Mouse (Mus musculus) ES-Bruce4 (cell line): Measurements from ENCODE around the gene Atxn1. TPM values are rescaled to one million over a fixed set of nuclear protein-coding genes. Genes with fewer than 3 reads are reported as not detected.

Experiments
- H3K27ac ChIP-seq: 2 replicates; pipeline ENCODE4 v1.5.1; 2012; ENCODE audit warnings: low read length, inconsistent platforms; ENCODE audit not compliant: insufficient read depth
- H3K27me3 ChIP-seq: 2 replicates; pipeline ENCODE4 v1.6.1; 2012; ENCODE audit warnings: mild to moderate bottlenecking, low read length, inconsistent platforms; ENCODE audit not compliant: control insufficient read depth, poor library complexity, insufficient read depth, severe bottlenecking
- H3K36me3 ChIP-seq: 2 replicates; pipeline ENCODE4 v1.6.1; 2012; ENCODE audit warnings: inconsistent platforms, mild to moderate bottlenecking, low read length, moderate library complexity; ENCODE audit not compliant: control insufficient read depth, poor library complexity, insufficient read depth, severe bottlenecking
- H3K4me1 ChIP-seq: one replicate; pipeline ENCODE4 v1.8.1; 2011; ENCODE audit warnings: low read length; ENCODE audit not compliant: control insufficient read depth, insufficient read depth
- H3K4me3 ChIP-seq: 2 replicates; pipeline ENCODE4 v1.5.1; 2011; ENCODE audit warnings: low read depth, mild to moderate bottlenecking, low read length
- H3K9ac ChIP-seq: 2 replicates; pipeline ENCODE4 v1.6.1; 2012; ENCODE audit warnings: low read depth, mild to moderate bottlenecking, inconsistent platforms; ENCODE audit not compliant: poor library complexity, severe bottlenecking
- H3K9me3 ChIP-seq: replicated peaks from 2 replicates; pipeline ENCODE4 v1.6.1; 2012; ENCODE audit warnings: mild to moderate bottlenecking, low read length, inconsistent platforms; ENCODE audit not compliant: control insufficient read depth, poor library complexity, insufficient read depth, severe bottlenecking
- CTCF ChIP-seq: IDR thresholded peaks from one replicate; pipeline ENCODE4 v1.8.1; 2011; ENCODE audit warnings: low read depth, low read length
- EP300 ChIP-seq: IDR thresholded peaks from 2 replicates; pipeline ENCODE4 v1.6.1; 2011; ENCODE audit warnings: low read depth, low read length; ENCODE audit not compliant: insufficient read depth
- POLR2A ChIP-seq: IDR thresholded peaks from one replicate; pipeline ENCODE4 v1.8.1; 2011; ENCODE audit warnings: low read length; ENCODE audit not compliant: insufficient read depth
- polyA plus RNA-seq: library from polyadenylated mRNA; stranded (reverse); fragments of >200 nt; gene quantifications from 2 replicates; pipeline ENCODE4 v1.2.4, GENCODE M21; 2011; ENCODE audit warnings: low read depth; ENCODE audit not compliant: missing spikeins, insufficient read depth, insufficient read length

Atxn1 gene
- polyA plus RNA-seq, 1 experiment = 10.1 TPM

DNA sequence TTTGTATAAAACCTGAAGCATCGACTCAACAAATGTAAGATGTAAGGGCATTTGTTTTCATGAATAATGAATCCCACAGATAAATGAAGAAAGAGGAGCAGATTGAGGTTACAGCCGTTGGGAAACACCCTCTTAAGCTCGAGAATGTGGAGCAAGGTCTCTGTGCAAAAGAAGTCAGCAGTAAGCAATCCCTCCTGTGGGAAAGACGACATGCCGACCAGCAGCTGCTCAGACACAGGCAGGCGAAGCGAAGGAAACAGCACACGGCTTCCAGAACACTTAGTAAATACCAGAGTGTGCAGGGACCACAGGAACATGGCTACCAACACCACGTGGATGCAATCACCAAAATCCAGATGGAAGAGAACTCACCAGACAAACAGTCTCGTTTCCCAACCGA lies 294.8 kb downstream of the Atxn1 start:
- Histone ChIP-seq H3K9ac (no peak overlapping the region), H3K27me3 (no peaks in the 10 kb centered on the region), H3K4me1 (no peaks in the 10 kb centered on the region), H3K4me3 (no peak overlapping the region), H3K36me3 (no peaks in the 10 kb centered on the region), H3K27ac (no peak overlapping the region), H3K9me3 (no peaks in the 10 kb centered on the region)
- TF ChIP-seq EP300 = no peak
- TF ChIP-seq CTCF = no peak
- no peak for TF ChIP-seq POLR2A

GRCm38 (mm10) chr13:45662852-45663251 lies 302.0 kb downstream of the Atxn1 start:
- Histone ChIP-seq H3K4me1 (no peaks in the 10 kb centered on the region), H3K9ac (no peak overlapping the region), H3K27me3 (no peaks in the 10 kb centered on the region), H3K36me3 (no peaks in the 10 kb centered on the region), H3K4me3 (no peak overlapping the region), H3K9me3 (no peaks in the 10 kb centered on the region), H3K27ac (no peak overlapping the region)
- TF ChIP-seq POLR2A (no peak), EP300 (no peak), CTCF (no peak)

- H3K36me3 ChIP-seq = no peaks in the 10 kb centered on the region
- no peak for TF ChIP-seq EP300
- TF ChIP-seq CTCF = no peak
- no peak for TF ChIP-seq POLR2A
- no peak overlapping the region for H3K4me3 ChIP-seq
Observed at GRCm38 (mm10) chr13:45662216-45662615, 302.6 kb downstream of the Atxn1 start.

GRCm38 (mm10) chr13:45661283-45662185 lies 303.3 kb downstream of the Atxn1 start:
- Histone ChIP-seq H3K4me3 (no peak overlapping the region), H3K4me1 (no peaks in the 10 kb centered on the region), H3K27me3 (no peaks in the 10 kb centered on the region), H3K36me3 (no peaks in the 10 kb centered on the region), H3K27ac (no peak overlapping the region), H3K9me3 (no peaks in the 10 kb centered on the region), H3K9ac (no peak overlapping the region)
- TF ChIP-seq POLR2A (no peak), EP300 (no peak), CTCF (no peak)

More at GRCm38 (mm10) chr13:45662216-45662615, 302.6 kb downstream of the Atxn1 start:
- Histone ChIP-seq H3K9me3 (no peaks in the 10 kb centered on the region), H3K9ac (no peak overlapping the region), H3K27ac (no peak overlapping the region), H3K27me3 (no peaks in the 10 kb centered on the region), H3K4me1 (no peaks in the 10 kb centered on the region)

GRCm38 (mm10) chr13:45659813-45660212 lies 305.0 kb downstream of the Atxn1 start:
- Histone ChIP-seq H3K27ac (no peak overlapping the region), H3K36me3 (no peaks in the 10 kb centered on the region), H3K4me1 (no peaks in the 10 kb centered on the region), H3K4me3 (no peak overlapping the region), H3K9ac (no peak overlapping the region), H3K27me3 (no peaks in the 10 kb centered on the region), H3K9me3 (no peaks in the 10 kb centered on the region)
- TF ChIP-seq CTCF = no peak

DNA sequence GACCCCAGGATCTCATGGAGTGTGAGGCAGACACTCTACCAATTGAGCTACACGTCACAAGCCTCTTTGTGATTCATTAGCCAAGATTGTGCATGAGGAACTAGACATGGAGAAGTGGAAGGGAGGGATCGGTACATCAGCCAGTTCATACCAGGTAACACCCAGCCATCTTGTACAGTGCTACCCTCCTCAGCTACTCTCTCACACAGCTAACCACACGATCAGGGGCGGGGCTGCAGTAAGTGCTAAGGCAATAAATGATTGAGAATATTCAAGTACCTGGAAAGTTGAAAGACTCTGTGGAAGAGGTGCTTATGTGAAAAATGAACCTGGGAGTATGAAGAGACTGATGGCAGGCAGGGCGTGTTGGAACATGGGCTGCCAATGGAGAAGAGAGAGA lies 306.5 kb downstream of the Atxn1 start:
- Histone ChIP-seq H3K4me1 (no peaks in the 10 kb centered on the region), H3K9ac (no peak overlapping the region), H3K36me3 (no peaks in the 10 kb centered on the region), H3K27ac (no peak overlapping the region), H3K4me3 (no peak overlapping the region), H3K27me3 (no peaks in the 10 kb centered on the region), H3K9me3 (no peaks in the 10 kb centered on the region)
- TF ChIP-seq CTCF (no peak), EP300 (no peak), POLR2A (no peak)
